Mouse (Mus musculus) limb, embryonic 10.5 days (tissue): ENCODE data around the gene Ttll6. TPM values are rescaled to one million over a fixed set of nuclear protein-coding genes. Genes with fewer than 3 reads are reported as not detected.

Source experiments
- DNase-seq: peaks from one replicate; pipeline ENCODE4 v3.0.0-alpha.2; 2017; ENCODE audit warnings: low spot score
- H3K27ac ChIP-seq: fragments of 300-500 bp; sonication (generic); 2 replicates; pipeline ENCODE4 v1.5.1; 2016; ENCODE audit warnings: mild to moderate bottlenecking
- H3K27me3 ChIP-seq: fragments of 300-500 bp; sonication (generic); 2 replicates; pipeline ENCODE4 v1.6.1; 2016; ENCODE audit warnings: low read depth, mild to moderate bottlenecking; ENCODE audit not compliant: poor library complexity, severe bottlenecking
- H3K36me3 ChIP-seq: fragments of 300-500 bp; sonication (generic); 2 replicates; pipeline ENCODE4 v1.6.1; 2016; ENCODE audit warnings: mild to moderate bottlenecking, moderate library complexity
- H3K4me1 ChIP-seq: fragments of 300-500 bp; sonication (generic); 2 replicates; pipeline ENCODE4 v1.6.1; 2016
- H3K4me3 ChIP-seq: fragments of 300-500 bp; sonication (generic); 2 replicates; pipeline ENCODE4 v1.5.1; 2016; ENCODE audit warnings: mild to moderate bottlenecking, moderate library complexity
- H3K9me3 ChIP-seq: fragments of 300-500 bp; sonication (generic); replicated peaks from 2 replicates; pipeline ENCODE4 v1.6.1; 2016; ENCODE audit warnings: mild to moderate bottlenecking
- WGBS: fragments of 180-500 bp; shearing (Covaris S2); methylation state at CpG from one replicate; pipeline ENCODE4 v1.1.7; 2016; 5-methylcytosine and 5-hydroxymethylcytosine counted together
- polyA plus RNA-seq: library from polyadenylated mRNA; unstranded; fragments of >200 nt; fragmentation: Nextera tagmentation; extraction: Ambion mirVana; gene quantifications from 2 replicates; pipeline ENCODE4 v1.2.1, GENCODE M21; 2016

The Ttll6 gene
- polyA plus RNA-seq, 1 experiment from 2014 or later = not detected

GRCm38 (mm10) chr11:96172511-96173287 is 39.1 kb downstream of the Ttll6 start:
- WGBS = under 1% methylated on average over 25 of the region's 25 CpGs
- no peak overlapping the region for H3K4me3 ChIP-seq

GRCm38 (mm10) chr11:96173288-96173840 is 39.8 kb downstream of the Ttll6 start:
- H3K4me1 ChIP-seq = peaks cover 15% of the 10 kb centered on the region
- H3K9me3 ChIP-seq = no peaks in the 10 kb centered on the region
- no peak overlapping the region for H3K27ac ChIP-seq
- no peak for DNase-seq
- peaks cover 100% of the 10 kb centered on the region for H3K27me3 ChIP-seq
- no peak overlapping the region for H3K4me3 ChIP-seq
- no peaks in the 10 kb centered on the region for H3K36me3 ChIP-seq
- 2% methylated on average over 16 of the region's 16 CpGs for WGBS

More at GRCm38 (mm10) chr11:96172511-96173287, 39.1 kb downstream of the Ttll6 start:
- no peaks in the 10 kb centered on the region for H3K9me3 ChIP-seq
- H3K27ac ChIP-seq = no peak overlapping the region
- DNase-seq = no peak
- peaks cover 15% of the 10 kb centered on the region for H3K4me1 ChIP-seq
- no peaks in the 10 kb centered on the region for H3K36me3 ChIP-seq
- H3K27me3 ChIP-seq = peaks cover 100% of the 10 kb centered on the region

- WGBS = 2% methylated on average over 6 of the region's 6 CpGs
- H3K27ac ChIP-seq = no peak overlapping the region
- DNase-seq = no peak
These were observed 41.3 kb downstream of the Ttll6 start for GRCm38 (mm10) chr11:96174881-96175280.

GRCm38 (mm10) chr11:96175511-96175910 is 41.9 kb downstream of the Ttll6 start:
- H3K36me3 ChIP-seq = no peaks in the 10 kb centered on the region
- under 1% methylated on average over 17 of the region's 17 CpGs for WGBS
- no peak overlapping the region for H3K4me3 ChIP-seq
- no peak for DNase-seq
- H3K27ac ChIP-seq = no peak overlapping the region
- H3K27me3 ChIP-seq = peaks cover 100% of the 10 kb centered on the region
- peaks cover 12% of the 10 kb centered on the region for H3K4me1 ChIP-seq
- no peaks in the 10 kb centered on the region for H3K9me3 ChIP-seq

More at GRCm38 (mm10) chr11:96174881-96175280, 41.3 kb downstream of the Ttll6 start:
- no peaks in the 10 kb centered on the region for H3K36me3 ChIP-seq
- H3K27me3 ChIP-seq = peaks cover 100% of the 10 kb centered on the region
- H3K4me3 ChIP-seq = no peak overlapping the region
- peaks cover 15% of the 10 kb centered on the region for H3K4me1 ChIP-seq
- H3K9me3 ChIP-seq = no peaks in the 10 kb centered on the region

- WGBS = 1% methylated on average over 9 of the region's 9 CpGs
- Histone ChIP-seq H3K36me3 (no peaks in the 10 kb centered on the region), H3K9me3 (no peaks in the 10 kb centered on the region), H3K27ac (no peak overlapping the region), H3K4me1 (peaks cover 7% of the 10 kb centered on the region), H3K4me3 (no peak overlapping the region), H3K27me3 (peaks cover 100% of the 10 kb centered on the region)
- DNase-seq = no peak
These were observed 42.5 kb downstream of the Ttll6 start for GRCm38 (mm10) chr11:96175951-96176530.

GRCm38 (mm10) chr11:96176841-96177240 is 43.3 kb downstream of the Ttll6 start:
- Histone ChIP-seq H3K4me1 (peaks cover 7% of the 10 kb centered on the region; the same call in 1 of the 2 replicates), H3K36me3 (no peaks in the 10 kb centered on the region), H3K4me3 (no peak overlapping the region), H3K9me3 (no peaks in the 10 kb centered on the region), H3K27me3 (peaks cover 100% of the 10 kb centered on the region), H3K27ac (no peak overlapping the region)
- DNase-seq = no peak
- 1% methylated on average over 10 of the region's 10 CpGs for WGBS

GRCm38 (mm10) chr11:96177546-96178174 is 44.1 kb downstream of the Ttll6 start:
- DNase-seq = no peak
- H3K4me3 ChIP-seq = no peak overlapping the region
- WGBS = 1% methylated on average over 27 of the region's 27 CpGs
- H3K9me3 ChIP-seq = no peaks in the 10 kb centered on the region
- H3K27ac ChIP-seq = no peak overlapping the region
- H3K36me3 ChIP-seq = no peaks in the 10 kb centered on the region
- peaks cover 7% of the 10 kb centered on the region; the same call in 1 of the 2 replicates for H3K4me1 ChIP-seq
- H3K27me3 ChIP-seq = peaks cover 100% of the 10 kb centered on the region

GRCm38 (mm10) chr11:96178356-96178755 is 44.8 kb downstream of the Ttll6 start:
- H3K4me1 ChIP-seq = peaks cover under 1% of the 10 kb centered on the region; the same call in 1 of the 2 replicates
- 0% methylated on average over 8 of the region's 8 CpGs for WGBS
- peaks cover 100% of the 10 kb centered on the region for H3K27me3 ChIP-seq
- no peaks in the 10 kb centered on the region for H3K36me3 ChIP-seq
- H3K4me3 ChIP-seq = no peak overlapping the region
- DNase-seq = no peak
- H3K27ac ChIP-seq = no peak overlapping the region
- no peaks in the 10 kb centered on the region for H3K9me3 ChIP-seq

GRCm38 (mm10) chr11:96178911-96179503 is 45.4 kb downstream of the Ttll6 start:
- WGBS = 0% methylated on average over 6 of the region's 6 CpGs
- no peak for DNase-seq
- H3K4me3 ChIP-seq = no peak overlapping the region

GRCm38 (mm10) chr11:96181061-96181460 is 47.5 kb downstream of the Ttll6 start:
- WGBS = 22% methylated on average over 4 of the region's 4 CpGs
- Histone ChIP-seq H3K27me3 (peaks cover 100% of the 10 kb centered on the region), H3K4me1 (no peaks in the 10 kb centered on the region), H3K9me3 (no peaks in the 10 kb centered on the region), H3K36me3 (no peaks in the 10 kb centered on the region), H3K27ac (no peak overlapping the region), H3K4me3 (no peak overlapping the region)
- DNase-seq = no peak

More at GRCm38 (mm10) chr11:96178911-96179503, 45.4 kb downstream of the Ttll6 start:
- Histone ChIP-seq H3K9me3 (no peaks in the 10 kb centered on the region), H3K27ac (no peak overlapping the region), H3K27me3 (peaks cover 100% of the 10 kb centered on the region), H3K4me1 (no peaks in the 10 kb centered on the region), H3K36me3 (no peaks in the 10 kb centered on the region)

GRCm38 (mm10) chr11:96184233-96184632 is 50.6 kb downstream of the Ttll6 start:
- H3K27ac ChIP-seq = no peak overlapping the region
- no peaks in the 10 kb centered on the region for H3K9me3 ChIP-seq
- H3K4me3 ChIP-seq = no peak overlapping the region
- DNase-seq = no peak
- H3K4me1 ChIP-seq = no peaks in the 10 kb centered on the region
- no peaks in the 10 kb centered on the region for H3K36me3 ChIP-seq
- peaks cover 100% of the 10 kb centered on the region for H3K27me3 ChIP-seq

- peaks cover 100% of the 10 kb centered on the region for H3K27me3 ChIP-seq
- H3K9me3 ChIP-seq = no peaks in the 10 kb centered on the region
- WGBS = 16% methylated on average over 4 of the region's 4 CpGs
- no peak for DNase-seq
- no peak overlapping the region for H3K4me3 ChIP-seq
- no peak overlapping the region for H3K27ac ChIP-seq
- no peaks in the 10 kb centered on the region for H3K36me3 ChIP-seq
- H3K4me1 ChIP-seq = peaks cover 8% of the 10 kb centered on the region
These were observed 53.7 kb downstream of the Ttll6 start for GRCm38 (mm10) chr11:96187321-96187720.
